Mouse (Mus musculus) ES-CJ7 (cell line): ENCODE data around the gene Cyp2c29.
"Not testable (repeated sequence)": the region's sequence is repeated elsewhere in the genome, so short reads cannot be mapped to it uniquely, and the experiment has no call there.

Experiments used
- DNase-seq: peaks from one replicate; pipeline ENCODE4 v3.0.0; 2011; ENCODE audit warnings: low read depth, low spot score

The Cyp2c29 gene

DNA sequence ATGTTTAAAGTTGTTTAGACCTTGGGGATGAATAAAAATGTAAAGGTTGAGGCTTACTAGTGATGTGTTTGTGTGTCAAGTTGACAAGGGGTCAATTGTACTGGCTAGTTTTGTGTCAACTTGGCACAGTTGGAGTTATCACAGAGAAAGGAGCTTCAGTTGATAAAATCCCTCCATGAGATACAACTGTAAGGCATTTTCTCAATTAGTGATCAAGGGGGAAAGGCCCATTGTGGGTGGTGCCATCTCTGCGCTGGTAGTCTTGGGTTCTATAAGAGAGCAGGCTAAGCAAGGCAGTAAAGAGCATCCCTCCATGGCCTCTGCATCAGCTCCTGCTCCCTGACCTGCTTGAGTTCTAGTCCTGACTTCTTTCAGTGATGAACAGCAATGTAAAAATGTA, at the start of gene Cyp2c29:
TSS of gene Cyp2c29 (plus strand) at position 301 of the 400 bp plus-strand sequence.
- DNase-seq, result not testable (repeated sequence)

DNA sequence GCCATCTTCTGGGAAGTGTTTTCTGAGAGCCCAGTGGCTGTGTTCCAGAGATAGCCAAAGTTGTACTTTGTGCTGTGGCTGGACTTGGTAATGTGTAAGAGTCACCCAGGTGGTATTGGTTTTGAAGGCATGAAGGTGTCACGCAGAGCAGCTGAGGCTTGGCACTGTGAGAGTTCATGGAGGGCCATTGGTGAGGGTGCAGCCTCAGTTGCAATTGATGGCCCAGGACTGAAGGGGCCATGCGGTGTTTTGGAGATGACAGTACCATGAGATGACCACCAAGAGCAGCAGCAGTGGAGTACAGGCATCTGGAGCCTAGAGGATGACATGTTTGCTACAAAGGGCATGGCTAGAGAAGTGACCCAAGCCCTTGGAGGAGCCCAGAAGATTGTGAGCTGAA, 2.2 kb upstream of the Cyp2c29 start:
- DNase-seq, result not testable (repeated sequence)

DNA sequence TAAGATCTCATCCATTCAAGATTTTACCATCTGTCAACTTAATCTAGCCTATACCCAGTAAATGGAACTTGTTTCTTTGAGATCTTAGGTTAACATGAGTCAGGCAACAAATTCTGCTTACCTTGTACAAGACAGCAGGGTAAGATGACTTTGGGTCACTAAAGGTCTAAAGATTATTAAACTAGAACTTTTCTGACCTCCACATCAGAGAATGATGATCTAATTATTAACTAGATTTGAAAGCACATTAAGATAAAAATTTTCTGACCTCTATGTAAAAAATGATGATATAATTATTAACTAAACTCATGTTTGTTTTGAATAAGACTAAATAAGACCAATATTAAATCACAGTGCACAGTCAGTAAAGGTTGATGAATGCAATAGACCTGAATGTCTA, 13.6 kb downstream of the Cyp2c29 start:
- no peak for DNase-seq

DNA sequence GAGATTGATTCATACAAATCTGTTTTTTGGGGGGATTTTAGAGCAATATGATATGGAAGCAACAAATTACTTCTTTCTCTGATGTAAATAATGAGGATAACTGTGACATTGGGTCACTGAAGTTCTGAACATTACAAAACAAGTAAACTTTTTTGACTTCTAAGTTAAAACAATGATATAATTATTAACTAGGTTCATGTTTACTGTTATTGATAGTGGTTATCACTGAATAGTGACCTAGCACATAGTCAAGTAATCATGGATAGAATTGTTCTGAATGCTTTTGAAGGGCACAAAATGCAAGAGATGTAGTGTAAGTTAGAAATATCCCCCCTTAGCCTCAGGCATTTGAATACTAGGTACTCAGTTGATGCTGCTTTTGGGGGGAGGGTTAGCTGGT, 16.4 kb downstream of the Cyp2c29 start:
- DNase-seq, result no peak

DNA sequence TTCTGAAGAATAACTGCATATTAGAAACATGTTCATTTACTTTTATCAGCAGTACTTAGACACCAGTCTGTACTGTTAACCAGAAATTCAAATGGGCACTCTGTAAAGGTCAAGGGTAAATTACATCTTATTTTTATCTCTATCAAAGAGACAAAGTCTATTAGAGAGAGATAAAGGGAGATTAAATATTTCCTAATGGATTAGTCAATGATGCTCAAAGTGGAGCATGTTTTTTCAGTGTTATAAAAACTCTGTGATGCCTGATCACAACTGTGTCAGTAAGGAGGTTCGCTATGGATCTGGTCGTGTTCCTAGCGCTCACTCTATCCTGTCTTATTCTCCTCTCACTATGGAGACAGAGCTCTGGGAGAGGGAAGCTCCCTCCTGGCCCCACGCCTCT, 17.6 kb downstream of the Cyp2c29 start:
- no peak for DNase-seq

DNA sequence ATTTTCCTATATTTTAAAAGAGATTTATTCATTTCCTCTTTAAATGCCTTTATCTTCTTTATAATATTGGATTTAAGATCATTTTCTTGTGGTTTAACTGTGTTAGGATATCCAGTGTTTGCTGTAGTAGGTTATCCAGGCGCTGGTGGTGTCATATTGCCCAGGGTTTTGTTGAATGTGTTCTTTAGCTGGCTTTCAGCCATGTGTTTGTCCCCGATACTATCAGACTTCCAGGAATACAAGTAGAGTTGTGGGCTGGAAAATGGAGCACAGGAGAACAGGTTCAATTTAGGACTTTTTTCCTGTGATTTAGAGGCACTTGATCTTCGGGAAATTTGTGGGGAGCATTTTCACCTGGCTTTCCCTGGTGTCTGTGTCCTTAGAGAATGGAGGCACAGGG, 19.8 kb downstream of the Cyp2c29 start:
- no peak for DNase-seq
